Mouse (Mus musculus) lung, postnatal 0 days (tissue): ENCODE measurements around the gene Sh2d1a. TPM values are rescaled to one million over a fixed set of nuclear protein-coding genes. Genes with fewer than 3 reads are reported as not detected.

Experiments
- ATAC-seq: fragments of 200-750 bp; cut with Nextera tagmentation; 2 replicates; pipeline ENCODE4 v1.8.0; 2017; ENCODE audit warnings: moderate library complexity
- DNase-seq: peaks from one replicate; pipeline ENCODE4 v3.0.0-alpha.2; 2016; ENCODE audit warnings: low spot score
- H3K27ac ChIP-seq: fragments of 300-500 bp; sonication (generic); 2 replicates; pipeline ENCODE4 v1.5.1; 2014; ENCODE audit warnings: antibody characterized with exemption, mild to moderate bottlenecking, low read length, mixed read lengths
- H3K27me3 ChIP-seq: fragments of 300-500 bp; sonication (generic); replicated peaks from 2 replicates; pipeline ENCODE4 v1.6.1; 2014; ENCODE audit warnings: low read length, mixed read lengths; ENCODE audit not compliant: insufficient read depth
- H3K36me3 ChIP-seq: fragments of 300-500 bp; sonication (generic); 2 replicates; pipeline ENCODE4 v1.6.1; 2014; ENCODE audit warnings: low read length, mixed read lengths; ENCODE audit not compliant: insufficient read depth
- H3K4me1 ChIP-seq: fragments of 300-500 bp; sonication (generic); 2 replicates; pipeline ENCODE4 v1.6.1; 2014; ENCODE audit warnings: antibody characterized with exemption, low read depth, low read length, mixed read lengths; ENCODE audit not compliant: insufficient read depth
- H3K4me2 ChIP-seq: fragments of 300-500 bp; sonication (generic); replicated peaks from 2 replicates; pipeline ENCODE4 v1.6.1; 2014; ENCODE audit warnings: low read depth, mild to moderate bottlenecking, low read length, moderate library complexity, mixed read lengths
- H3K4me3 ChIP-seq: fragments of 300-500 bp; sonication (generic); 2 replicates; pipeline ENCODE4 v1.5.1; 2014; ENCODE audit warnings: low read depth, low read length
- H3K9ac ChIP-seq: fragments of 300-500 bp; sonication (generic); replicated peaks from 2 replicates; pipeline ENCODE4 v1.6.1; 2014; ENCODE audit warnings: low read depth, mild to moderate bottlenecking
- H3K9me3 ChIP-seq: fragments of 300-500 bp; sonication (generic); 2 replicates; pipeline ENCODE4 v1.6.1; 2016; ENCODE audit warnings: low read length, mixed read lengths
- CTCF ChIP-seq: IDR thresholded peaks from 2 replicates; pipeline ENCODE4 v1.5.1; 2016; ENCODE audit warnings: antibody characterized with exemption, mild to moderate bottlenecking
- EP300 ChIP-seq: IDR thresholded peaks from 2 replicates; pipeline ENCODE4 v1.6.1; 2016; ENCODE audit warnings: antibody characterized with exemption, mild to moderate bottlenecking, control low read depth
- whole genome bisulfite sequencing: fragments of 180-500 bp; shearing (Covaris S2); extraction: QIAGEN DNeasy Blood & Tissue Kit; methylation state at CpG from one replicate; pipeline ENCODE4 v1.1.7; 2014; 5-methylcytosine and 5-hydroxymethylcytosine counted together
- polyA plus RNA-seq: library from polyadenylated mRNA; unstranded; fragments of >200 nt; fragmentation: Nextera tagmentation; extraction: Ambion mirVana; gene quantifications from 2 replicates; pipeline ENCODE4 v1.2.1, GENCODE M21; 2015

The Sh2d1a gene
- not detected in 2 replicates for polyA plus RNA-seq

- H3K4me1 ChIP-seq = no peaks in the 10 kb centered on the region
- H3K4me3 ChIP-seq = no peak within 1 kb of the TSS
- DNase-seq (no peak), ATAC-seq (no peak)
- 67% methylated on average over 13 of the region's 13 CpGs for WGBS
- TF ChIP-seq CTCF (no peak), EP300 (no peak)
- H3K4me2 ChIP-seq = no peak within 1 kb of the TSS
- H3K9ac ChIP-seq = no peak within 1 kb of the TSS
- no peak within 1 kb of the TSS for H3K27ac ChIP-seq
- H3K9me3 ChIP-seq = no peaks in the 10 kb centered on the region
- H3K36me3 ChIP-seq = no peaks in the 10 kb centered on the region
- H3K27me3 ChIP-seq = no peaks in the 10 kb centered on the region
Measured at GRCm38 (mm10) chrX:42502291-42503043, at the start of gene Sh2d1a. Gene Sh2d1a (plus strand): TSS chrX:42502453.

GRCm38 (mm10) chrX:42453001-42453400 lies 49.3 kb upstream of the Sh2d1a start:
- ATAC-seq (no peak), DNase-seq (no peak)
- H3K36me3 ChIP-seq = no peaks in the 10 kb centered on the region
- TF ChIP-seq CTCF (no peak), EP300 (no peak)
- H3K4me1 ChIP-seq = no peaks in the 10 kb centered on the region
- no peak overlapping the region for H3K9ac ChIP-seq
- H3K27me3 ChIP-seq = no peaks in the 10 kb centered on the region
- H3K27ac ChIP-seq = no peak overlapping the region
- H3K4me2 ChIP-seq = no peak overlapping the region
- no peak overlapping the region for H3K4me3 ChIP-seq
- WGBS = 66% methylated on average over 1 of the region's 1 CpGs
- H3K9me3 ChIP-seq = no peaks in the 10 kb centered on the region

GRCm38 (mm10) chrX:42454533-42454932 lies 47.7 kb upstream of the Sh2d1a start:
- Histone ChIP-seq H3K9ac (no peak overlapping the region), H3K4me3 (no peak overlapping the region), H3K4me1 (no peaks in the 10 kb centered on the region), H3K27me3 (no peaks in the 10 kb centered on the region), H3K36me3 (no peaks in the 10 kb centered on the region), H3K4me2 (no peak overlapping the region), H3K9me3 (no peaks in the 10 kb centered on the region), H3K27ac (no peak overlapping the region)
- ATAC-seq (no peak), DNase-seq (no peak)
- WGBS = 69% methylated on average over 7 of the region's 7 CpGs
- TF ChIP-seq EP300 = no peak
- TF ChIP-seq CTCF = no peak

GRCm38 (mm10) chrX:42489446-42489845 lies 12.8 kb upstream of the Sh2d1a start, which contains the start of gene Tex13c2:
Gene Tex13c2 (plus strand): TSS chrX:42489691.
- H3K9ac ChIP-seq = no peak within 1 kb of the TSS
- H3K9me3 ChIP-seq = no peaks in the 10 kb centered on the region
- ATAC-seq (no peak), DNase-seq (no peak)
- no peak within 1 kb of the TSS for H3K4me2 ChIP-seq
- no peak within 1 kb of the TSS for H3K4me3 ChIP-seq
- no peak for TF ChIP-seq CTCF
- TF ChIP-seq EP300 = no peak
- H3K4me1 ChIP-seq = no peaks in the 10 kb centered on the region
- H3K36me3 ChIP-seq = no peaks in the 10 kb centered on the region
- H3K27ac ChIP-seq = no peak within 1 kb of the TSS
- WGBS = 89% methylated on average over 16 of the region's 16 CpGs
- H3K27me3 ChIP-seq = no peaks in the 10 kb centered on the region

- H3K4me1 ChIP-seq = no peaks in the 10 kb centered on the region
- no peak overlapping the region for H3K4me3 ChIP-seq
- no peaks in the 10 kb centered on the region for H3K9me3 ChIP-seq
- ATAC-seq (no peak), DNase-seq (no peak)
- H3K27ac ChIP-seq = no peak overlapping the region
- TF ChIP-seq EP300 = no peak
- TF ChIP-seq CTCF = no peak
- WGBS = 88% methylated on average over 8 of the region's 8 CpGs
- H3K9ac ChIP-seq = no peak overlapping the region
- no peaks in the 10 kb centered on the region for H3K27me3 ChIP-seq
- no peak overlapping the region for H3K4me2 ChIP-seq
- no peaks in the 10 kb centered on the region for H3K36me3 ChIP-seq
Measured at GRCm38 (mm10) chrX:42490336-42490735, 11.9 kb upstream of the Sh2d1a start.

- DNase-seq (no peak), ATAC-seq (no peak)
- no peak for TF ChIP-seq CTCF
- no peak for TF ChIP-seq EP300
- Histone ChIP-seq H3K27ac (no peak overlapping the region), H3K27me3 (no peaks in the 10 kb centered on the region), H3K36me3 (no peaks in the 10 kb centered on the region), H3K9me3 (no peaks in the 10 kb centered on the region), H3K4me2 (no peak overlapping the region), H3K4me1 (no peaks in the 10 kb centered on the region), H3K9ac (no peak overlapping the region), H3K4me3 (no peak overlapping the region)
Measured at GRCm38 (mm10) chrX:42500538-42500937, 1.7 kb upstream of the Sh2d1a start.
